ENCODE assay signal across 16 mouse cellular contexts in the genomic region with DNA sequence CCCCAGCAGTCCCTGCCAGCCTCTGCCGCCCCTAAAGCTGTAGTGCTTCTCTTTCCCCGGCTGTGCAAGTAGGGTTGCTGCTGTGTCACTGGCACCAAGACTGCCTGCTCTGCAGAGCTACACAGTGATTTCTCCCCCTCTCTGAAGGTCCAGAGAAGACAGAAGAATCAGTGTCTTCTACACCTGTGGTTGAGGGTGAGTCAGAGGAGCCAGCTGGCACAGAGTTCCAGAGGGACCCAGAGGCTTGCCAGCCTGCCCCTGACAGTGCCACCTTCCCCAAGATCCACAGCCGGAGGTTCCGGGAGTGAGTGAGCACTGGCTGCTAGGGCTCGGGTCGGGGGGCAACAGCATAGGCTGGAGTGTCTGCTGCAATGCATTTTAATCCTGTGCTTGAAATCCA. TPM values are rescaled to one million over a fixed set of nuclear protein-coding genes. Genes with fewer than 3 reads are reported as not detected.
DNase-seq lines count a peak whose midpoint lies in the region; TF ChIP-seq lines count a peak whose summit lies in the region.
"Had no signal": no experiment of that assay in that cellular context is flagged by ENCODE, and none has a peak within 500 bp of the region (broad histone marks: within the 10 kb centered on the region; RNA-seq: fewer than 3 reads in every experiment).

No protein-coding gene starts in this region.

- H3K4me3 ChIP-seq in layer of hippocampus, adult 2 months = no peak overlapping the region
- H3K4me3 ChIP-seq in myocyte = no peak overlapping the region
- H3K4me3 ChIP-seq: embryonic facial prominence, embryonic 10.5 days; embryonic facial prominence, embryonic 12.5 days; forebrain, embryonic 13.5 days; forebrain, embryonic 15.5 days had no signal

- H3ac ChIP-seq in myocyte (ENCODE audit: control insufficient read depth, insufficient read length) = no peak overlapping the region

- no peak for TF ChIP-seq POLR2A in myocyte (IDR thresholded peaks at IDR 0.05; ENCODE audit: insufficient read length, low read depth)

- TF ChIP-seq CTCF in layer of hippocampus, adult 2 months (conservative IDR thresholded peaks at IDR 0.05) = no peak

- H3K79me2 ChIP-seq in myocyte (ENCODE audit: control insufficient read depth, insufficient read depth) = no peaks in the 10 kb centered on the region

- H3K27me3 ChIP-seq in myocyte (ENCODE audit: control insufficient read depth, insufficient read depth, insufficient read length) = no peaks in the 10 kb centered on the region
- H3K27me3 ChIP-seq: embryonic facial prominence, embryonic 12.5 days; forebrain, embryonic 13.5 days; forebrain, embryonic 15.5 days had no signal

- peak overlapping the region; percentile 58 for H3K27ac ChIP-seq in layer of hippocampus, adult 2 months
- H3K27ac ChIP-seq: embryonic facial prominence, embryonic 10.5 days; embryonic facial prominence, embryonic 12.5 days; forebrain, embryonic 13.5 days; forebrain, embryonic 15.5 days had no signal

- peaks cover 48% of the 10 kb centered on the region for H3K36me3 ChIP-seq in myocyte (ENCODE audit: control insufficient read depth, insufficient read depth)

- DNase-seq in layer of hippocampus, adult 2 months (ENCODE audit: low spot score in 2 of 2) = no peak
- no peak for DNase-seq in layer of hippocampus, postnatal 36 days
- peak; percentile 63 for DNase-seq in brain, adult 2 months (ENCODE audit: low read depth, low spot score)
- no peak for DNase-seq in urinary bladder, postnatal 14 days (ENCODE audit: low spot score)
- DNase-seq: adrenal gland, adult 2 months; adrenal gland, postnatal 10 days; adrenal gland, postnatal 25 days; cerebellum, adult 11-12 months; cerebellum, adult 8-10 months; cerebellum, postnatal 10 days; forebrain, postnatal 0 days had no signal

- no peak overlapping the region for H3K4me2 ChIP-seq in myocyte (ENCODE audit: low read depth)
- H3K4me2 ChIP-seq: embryonic facial prominence, embryonic 12.5 days; forebrain, embryonic 13.5 days; forebrain, embryonic 15.5 days had no signal

TF ChIP-seq in myocyte, 11 proteins besides CTCF, POLR2A, EP300 and RAD21:
- peak in 1 of 3 experiments; percentile 63 for TF ChIP-seq MYOG (IDR thresholded peaks at IDR 0.05; ENCODE audit: control insufficient read depth in 1 of 3, insufficient read depth in 1 of 3, insufficient read length in 2 of 3, low read depth in 2 of 3)
- peak in 2 of 3 experiments; percentile 37 to 38 for TF ChIP-seq MYOD1 (IDR thresholded peaks at IDR 0.05; ENCODE audit: control insufficient read depth in 1 of 3, insufficient read length in 2 of 3, low read depth in 2 of 3)
- no peak for TF ChIP-seq TCF3 (IDR thresholded peaks at IDR 0.05; ENCODE audit: insufficient read length, low read depth)
- no peak for TF ChIP-seq CEBPB (IDR thresholded peaks at IDR 0.05; ENCODE audit: insufficient read depth, poor library complexity, severe bottlenecking)
- TF ChIP-seq USF1 (IDR thresholded peaks at IDR 0.05; ENCODE audit: low read depth) = no peak

RNA-seq across cellular contexts. Expression of a gene that starts 27.2 kb away (rescaled TPM):
- total RNA-seq in layer of hippocampus, adult 2 months (2021) = 10 to 100 TPM; 22.5 to 22.9 TPM
- 10 to 100 TPM; 18.2 to 19.7 TPM for total RNA-seq in layer of hippocampus, postnatal 36 days (2021)
- 8.7 TPM for polyA plus RNA-seq in myocyte (2012; fragmentation: generic; extraction: Trizol)

RNA-seq across cellular contexts. Expression of a gene that starts 33.7 kb away (rescaled TPM):
- total RNA-seq in layer of hippocampus, adult 2 months (2021) = 1 to 10 TPM; 1.9 to 2.8 TPM
- total RNA-seq in layer of hippocampus, postnatal 36 days (2021) = 1 to 10 TPM; 1.2 to 2.9 TPM
- polyA plus RNA-seq in myocyte (2012; fragmentation: generic; extraction: Trizol) = 95.1 TPM
